Mouse (Mus musculus): ENCODE measurements around the gene Gadd45b. TPM values are rescaled to one million over a fixed set of nuclear protein-coding genes. Genes with fewer than 3 reads are reported as not detected.

Gadd45b gene
- polyA plus RNA-seq, 1 experiment from 2014 or later: 6.5 TPM

DNA sequence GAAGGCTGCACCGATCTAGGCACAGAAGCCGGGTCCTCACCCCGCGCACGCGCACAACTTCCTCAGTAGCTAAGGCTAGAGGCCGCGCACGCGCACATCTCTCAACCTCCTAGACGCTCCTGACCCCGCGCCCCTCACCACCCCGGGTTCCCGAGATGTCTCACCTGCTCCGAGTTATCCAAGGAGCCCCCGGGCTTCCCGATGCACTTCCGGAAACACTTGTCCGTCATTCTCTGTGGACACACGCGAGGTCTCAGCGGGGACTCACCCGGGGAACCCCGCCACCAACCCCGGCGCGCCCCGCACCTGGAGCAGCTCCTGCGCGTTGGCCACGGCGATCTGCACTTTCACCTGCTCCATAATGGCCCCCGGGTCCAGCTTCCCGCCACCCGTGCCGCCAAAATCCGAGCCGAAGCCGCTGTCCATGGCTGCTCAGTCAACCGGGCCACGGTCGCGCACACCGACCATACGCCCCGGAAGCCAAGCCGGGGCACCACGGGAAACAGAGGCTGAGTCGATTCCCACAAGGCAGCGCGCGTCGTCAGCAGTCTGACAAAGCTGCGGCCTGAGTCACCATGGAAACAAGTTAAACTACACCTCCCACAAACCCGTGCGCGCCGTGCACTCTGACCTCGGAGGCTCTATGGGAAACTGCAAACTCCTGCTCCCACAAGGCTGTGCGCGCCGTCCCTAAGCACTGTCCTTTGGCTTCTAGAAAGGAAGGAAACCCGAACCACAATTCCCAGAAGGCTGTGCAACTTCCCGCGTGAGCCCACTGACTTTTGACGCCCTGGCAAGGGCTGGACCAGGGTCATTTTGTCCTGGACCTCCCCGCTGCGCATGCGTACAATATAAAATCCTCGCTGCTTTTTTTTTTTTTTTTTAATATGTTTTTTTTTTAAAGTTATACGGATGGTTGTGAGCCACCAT is 29.3 kb upstream of the Gadd45b start, which contains the start of gene Timm13:
Gene Timm13 (minus strand): TSS at position 652 of the 930 bp plus-strand sequence.
- Histone ChIP-seq H3K9me3 (no peaks in the 10 kb centered on the region), H3K4me3 (peak within 1 kb of the TSS; percentile 94), H3K36me3 (replicated peaks) (peaks cover 71% of the 10 kb centered on the region), H3K4me1 (peaks cover 31% of the 10 kb centered on the region), H3K27me3 (replicated peaks; ENCODE audit: low read depth, poor library complexity, severe bottlenecking) (peaks cover 8% of the 10 kb centered on the region; the same call in 1 of the 2 replicates), H3K27ac (replicated peaks) (peak within 1 kb of the TSS; percentile 93)
- WGBS: under 1% methylated on average over 72 of the region's 72 CpGs
- DNase-seq (ENCODE audit: low spot score): peak; percentile 98

DNA sequence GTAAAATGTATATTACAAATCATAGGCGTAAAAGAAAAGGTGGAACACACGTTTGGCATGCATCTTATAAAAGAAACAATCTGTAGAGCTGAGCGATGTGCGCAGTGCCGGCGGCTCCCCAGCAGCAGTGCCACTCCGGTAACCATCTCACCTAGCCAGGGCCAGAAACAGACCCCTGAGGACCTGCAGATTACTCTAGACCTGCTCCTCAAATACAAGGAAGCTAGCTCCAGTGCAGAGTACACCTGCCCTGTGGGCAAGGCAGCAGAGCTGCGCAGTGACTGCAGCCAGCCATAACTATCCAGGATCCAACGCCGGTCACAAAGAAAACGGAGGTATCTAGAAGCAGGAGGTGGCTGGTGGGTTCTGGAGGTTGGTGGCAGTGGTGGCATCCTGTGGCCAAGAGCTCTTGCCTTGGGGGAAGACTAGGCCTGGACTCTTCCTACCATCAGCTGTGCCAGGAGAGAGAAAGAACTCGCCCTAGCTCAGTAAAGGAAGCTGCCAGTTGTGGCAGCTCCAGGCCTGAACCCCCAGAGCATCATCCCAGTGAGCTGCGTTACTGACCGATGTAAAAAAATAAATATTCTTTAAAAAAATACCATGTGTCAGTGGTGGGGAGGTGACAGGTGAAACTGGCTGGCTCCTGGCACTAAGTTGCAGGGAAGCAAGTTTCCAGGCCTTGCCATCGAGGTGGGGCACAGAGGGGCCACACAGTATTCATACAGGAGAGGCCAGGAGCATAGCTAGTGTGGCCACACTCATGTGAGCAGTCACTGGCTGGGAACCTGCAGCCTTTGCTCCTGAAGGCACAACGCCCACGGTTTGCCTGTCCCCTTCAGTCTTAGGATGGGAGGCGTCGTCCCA is 28.2 kb upstream of the Gadd45b start:
- peaks cover 31% of the 10 kb centered on the region for H3K4me1 ChIP-seq
- H3K9me3 ChIP-seq: no peaks in the 10 kb centered on the region
- 88% methylated on average over 19 of the region's 19 CpGs for WGBS
- H3K4me3 ChIP-seq: peak overlapping the region; percentile 94
- H3K27ac ChIP-seq (replicated peaks): peak overlapping the region; percentile 54
- peaks cover 8% of the 10 kb centered on the region; the same call in 1 of the 2 replicates for H3K27me3 ChIP-seq (replicated peaks; ENCODE audit: low read depth, poor library complexity, severe bottlenecking)
- H3K36me3 ChIP-seq (replicated peaks): peaks cover 81% of the 10 kb centered on the region
- no peak for DNase-seq (ENCODE audit: low spot score)

- DNase-seq (ENCODE audit: low spot score): no peak
- H3K36me3 ChIP-seq (replicated peaks): peaks cover 86% of the 10 kb centered on the region
- WGBS: 91% methylated on average over 9 of the region's 9 CpGs
Measured at GRCm38 (mm10) chr10:80902273-80902940, 27.5 kb upstream of the Gadd45b start.

DNA sequence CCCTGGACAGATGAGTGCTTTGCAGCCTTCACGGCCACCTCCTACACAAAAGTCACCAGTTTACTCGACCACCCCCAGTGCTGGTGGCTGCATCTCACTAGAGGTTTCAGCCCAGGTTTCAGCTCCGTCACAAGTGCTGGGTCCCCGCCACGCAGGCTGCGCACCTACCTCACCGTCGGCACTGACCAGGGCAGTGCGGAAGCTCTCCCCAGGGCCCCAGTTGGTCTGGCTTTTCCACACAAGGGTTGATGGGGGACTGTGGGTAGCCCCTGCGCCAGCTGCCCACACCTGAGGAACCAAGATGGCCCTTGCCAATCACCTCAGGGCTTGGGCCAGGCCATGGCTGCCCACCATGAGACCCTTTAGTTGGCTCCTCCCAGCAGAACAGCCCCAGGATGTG is 26.6 kb upstream of the Gadd45b start:
- WGBS: 94% methylated on average over 10 of the region's 10 CpGs
- peaks cover under 1% of the 10 kb centered on the region; the same call in 1 of the 2 replicates for H3K27me3 ChIP-seq (replicated peaks; ENCODE audit: low read depth, poor library complexity, severe bottlenecking)
- no peak for DNase-seq (ENCODE audit: low spot score)
- H3K36me3 ChIP-seq (replicated peaks): peaks cover 86% of the 10 kb centered on the region
- no peak overlapping the region for H3K4me3 ChIP-seq
- H3K27ac ChIP-seq (replicated peaks): no peak overlapping the region
- H3K4me1 ChIP-seq: peaks cover 19% of the 10 kb centered on the region
- H3K9me3 ChIP-seq: no peaks in the 10 kb centered on the region

More at GRCm38 (mm10) chr10:80902273-80902940, 27.5 kb upstream of the Gadd45b start:
- Histone ChIP-seq H3K27ac (replicated peaks) (no peak overlapping the region), H3K4me3 (peak overlapping the region; percentile 94; the same call in 1 of the 2 replicates), H3K4me1 (peaks cover 26% of the 10 kb centered on the region), H3K9me3 (no peaks in the 10 kb centered on the region), H3K27me3 (replicated peaks; ENCODE audit: low read depth, poor library complexity, severe bottlenecking) (peaks cover 8% of the 10 kb centered on the region; the same call in 1 of the 2 replicates)

DNA sequence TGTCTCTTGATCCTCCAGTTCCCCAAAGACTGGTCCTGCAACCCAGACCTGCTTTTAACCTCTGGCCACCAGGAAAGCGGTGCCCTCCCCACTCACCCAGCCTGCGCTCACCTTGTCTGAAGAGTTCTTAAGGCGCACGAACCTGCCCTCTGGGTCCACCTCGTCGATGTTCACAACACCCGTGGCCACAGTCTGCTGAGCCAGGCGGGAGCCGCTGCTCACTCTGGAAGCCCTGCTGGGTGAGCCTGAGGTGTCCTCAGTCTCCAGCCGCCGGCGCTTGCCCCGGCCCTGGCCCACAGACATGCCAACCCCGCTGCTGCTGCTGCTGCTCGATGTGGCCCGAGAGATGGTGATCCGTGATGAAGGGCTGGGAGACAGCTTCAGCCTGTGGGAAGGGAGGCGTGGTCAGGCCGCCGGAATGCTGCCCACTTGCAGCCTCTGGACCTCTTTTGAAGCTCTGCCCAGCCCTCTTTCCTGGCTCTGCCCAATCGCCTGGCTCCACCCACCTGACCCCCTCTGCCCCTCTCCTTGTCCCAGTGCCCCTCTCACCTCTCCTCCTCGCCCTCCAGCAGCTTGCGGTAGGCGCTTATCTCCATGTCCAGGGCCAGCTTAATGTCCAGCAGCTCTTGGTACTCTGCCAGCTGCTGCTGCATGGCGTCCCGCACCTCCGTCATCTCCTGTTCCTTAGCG is 25.7 kb upstream of the Gadd45b start:
- DNase-seq (ENCODE audit: low spot score): no peak
- WGBS: 88% methylated on average over 28 of the region's 28 CpGs
- H3K4me1 ChIP-seq: peaks cover 14% of the 10 kb centered on the region
- peaks cover 87% of the 10 kb centered on the region for H3K36me3 ChIP-seq (replicated peaks)
- no peak overlapping the region for H3K27ac ChIP-seq (replicated peaks)
- no peaks in the 10 kb centered on the region for H3K27me3 ChIP-seq (replicated peaks; ENCODE audit: low read depth, poor library complexity, severe bottlenecking)
- no peaks in the 10 kb centered on the region for H3K9me3 ChIP-seq
- no peak overlapping the region for H3K4me3 ChIP-seq

DNA sequence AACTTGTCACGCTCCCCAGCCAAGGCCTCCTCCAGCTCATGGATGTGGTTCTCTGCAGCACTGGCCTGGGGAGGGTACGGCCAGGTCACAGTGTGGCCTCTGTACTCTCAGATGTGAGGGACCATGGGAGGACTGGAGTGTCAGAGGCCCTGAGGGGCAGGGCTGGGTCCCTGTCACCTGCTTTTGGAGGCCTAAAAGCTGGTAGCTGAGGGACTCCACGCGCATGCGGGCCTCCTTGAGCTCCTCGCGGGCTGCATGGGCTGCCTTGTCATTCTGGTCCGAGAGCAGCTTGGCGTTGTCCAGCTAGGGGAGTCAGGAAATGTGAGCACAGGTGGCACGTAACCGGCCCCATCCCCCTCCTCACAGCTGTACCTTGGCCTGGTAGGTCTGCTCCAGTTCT is 25.2 kb upstream of the Gadd45b start:
- H3K4me3 ChIP-seq: no peak overlapping the region
- peaks cover 8% of the 10 kb centered on the region for H3K4me1 ChIP-seq
- DNase-seq (ENCODE audit: low spot score): no peak
- no peaks in the 10 kb centered on the region for H3K27me3 ChIP-seq (replicated peaks; ENCODE audit: low read depth, poor library complexity, severe bottlenecking)
- peaks cover 87% of the 10 kb centered on the region for H3K36me3 ChIP-seq (replicated peaks)
- no peak overlapping the region for H3K27ac ChIP-seq (replicated peaks)
- no peaks in the 10 kb centered on the region for H3K9me3 ChIP-seq
- 93% methylated on average over 11 of the region's 11 CpGs for WGBS

DNA sequence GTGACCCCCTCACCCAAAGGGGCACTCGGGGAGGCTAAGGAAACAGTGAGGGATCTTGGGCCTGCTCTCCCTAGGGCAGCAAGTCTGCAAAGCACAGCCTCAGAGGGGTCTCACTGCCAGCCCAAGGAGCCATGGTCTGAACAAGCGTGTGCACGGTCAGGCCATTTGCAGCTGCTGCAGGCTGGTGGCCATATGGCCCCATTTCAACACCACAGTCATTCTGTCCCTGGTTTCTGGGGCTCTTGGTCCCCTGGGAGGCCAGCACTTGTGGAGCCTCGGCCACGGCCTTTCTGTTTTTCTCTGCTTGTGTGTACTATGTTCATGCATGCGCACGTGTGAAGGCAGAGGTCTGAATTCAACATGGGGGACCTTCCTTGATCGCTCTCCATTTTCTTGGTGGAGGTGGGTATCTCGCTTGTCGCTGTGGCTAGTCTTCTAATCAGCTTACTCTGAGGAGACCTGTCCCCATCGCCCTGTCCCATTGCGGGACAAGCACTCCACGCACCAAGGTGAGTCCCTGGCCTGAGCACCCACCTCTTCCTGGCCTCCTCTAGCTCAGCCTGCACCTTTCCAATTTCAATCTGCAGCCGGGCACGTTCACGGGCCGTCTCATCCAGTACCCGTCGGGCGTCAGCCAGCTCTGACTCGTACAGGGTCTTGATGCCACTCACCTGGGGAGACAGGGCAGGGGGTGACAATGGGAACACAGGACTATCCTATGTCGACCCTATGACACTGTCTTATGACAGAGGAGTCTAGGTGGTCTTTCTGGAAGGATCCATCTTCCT is 20.3 kb upstream of the Gadd45b start:
- no peak overlapping the region for H3K27ac ChIP-seq (replicated peaks)
- 94% methylated on average over 22 of the region's 22 CpGs for WGBS
- no peak overlapping the region for H3K4me3 ChIP-seq
- H3K27me3 ChIP-seq (replicated peaks; ENCODE audit: low read depth, poor library complexity, severe bottlenecking): no peaks in the 10 kb centered on the region
- no peaks in the 10 kb centered on the region for H3K9me3 ChIP-seq
- H3K36me3 ChIP-seq (replicated peaks): peaks cover 96% of the 10 kb centered on the region
- no peak for DNase-seq (ENCODE audit: low spot score)
- peaks cover 8% of the 10 kb centered on the region; the same call in 1 of the 2 replicates for H3K4me1 ChIP-seq

GRCm38 (mm10) chr10:80911354-80911753 is 18.5 kb upstream of the Gadd45b start:
- Histone ChIP-seq H3K4me1 (peaks cover 15% of the 10 kb centered on the region), H3K36me3 (replicated peaks) (peaks cover 96% of the 10 kb centered on the region), H3K27ac (replicated peaks) (no peak overlapping the region), H3K9me3 (no peaks in the 10 kb centered on the region), H3K4me3 (no peak overlapping the region), H3K27me3 (replicated peaks; ENCODE audit: low read depth, poor library complexity, severe bottlenecking) (no peaks in the 10 kb centered on the region)
- WGBS: 91% methylated on average over 4 of the region's 4 CpGs
- DNase-seq (ENCODE audit: low spot score): no peak

- Histone ChIP-seq H3K27me3 (replicated peaks; ENCODE audit: low read depth, poor library complexity, severe bottlenecking) (no peaks in the 10 kb centered on the region), H3K9me3 (no peaks in the 10 kb centered on the region), H3K36me3 (replicated peaks) (peaks cover 95% of the 10 kb centered on the region), H3K4me1 (peaks cover 20% of the 10 kb centered on the region), H3K27ac (replicated peaks) (no peak overlapping the region), H3K4me3 (no peak overlapping the region)
- DNase-seq (ENCODE audit: low spot score): no peak
Measured at GRCm38 (mm10) chr10:80911891-80912290, 18.0 kb upstream of the Gadd45b start.

DNA sequence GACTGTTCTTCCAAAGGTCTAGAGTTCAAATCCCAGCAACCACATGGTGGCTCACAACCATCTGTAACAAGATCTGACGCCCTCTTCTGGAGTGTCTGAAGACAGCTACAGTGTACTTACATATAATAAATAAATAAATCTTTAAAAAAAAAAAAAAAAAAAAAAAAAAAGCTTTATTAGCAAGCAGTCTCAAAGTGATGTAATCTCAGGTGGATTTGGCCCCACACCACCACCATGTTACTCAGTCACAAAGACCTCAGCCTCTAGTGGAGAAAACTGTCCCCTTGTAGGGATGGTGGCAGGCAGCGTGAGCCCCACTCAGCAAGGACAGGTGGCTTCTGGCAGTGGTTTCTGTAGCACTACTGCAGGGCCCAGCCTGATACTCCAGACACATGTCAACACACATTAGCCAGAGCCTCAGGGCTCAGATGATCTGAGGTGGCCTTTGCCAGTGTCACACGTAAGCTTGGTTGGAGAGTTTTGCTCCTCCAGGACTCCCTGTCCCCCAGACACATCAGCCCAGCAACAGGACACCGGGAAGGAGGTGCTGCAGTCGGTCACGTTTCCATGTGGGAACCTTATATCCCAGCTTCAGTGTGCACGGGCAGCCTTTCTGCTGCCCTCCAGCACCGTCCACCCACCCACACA is 16.4 kb upstream of the Gadd45b start:
- H3K4me3 ChIP-seq: no peak overlapping the region
- 88% methylated on average over 7 of the region's 8 CpGs for whole genome bisulfite sequencing
- DNase-seq (ENCODE audit: low spot score): no peak
- no peak overlapping the region for H3K27ac ChIP-seq (replicated peaks)
- H3K27me3 ChIP-seq (replicated peaks; ENCODE audit: low read depth, poor library complexity, severe bottlenecking): no peaks in the 10 kb centered on the region
- peaks cover 79% of the 10 kb centered on the region for H3K36me3 ChIP-seq (replicated peaks)
- no peaks in the 10 kb centered on the region for H3K9me3 ChIP-seq
- peaks cover 35% of the 10 kb centered on the region for H3K4me1 ChIP-seq

GRCm38 (mm10) chr10:80914253-80914656 is 15.6 kb upstream of the Gadd45b start:
- WGBS: 88% methylated on average over 5 of the region's 5 CpGs
- Histone ChIP-seq H3K27ac (replicated peaks) (no peak overlapping the region), H3K27me3 (replicated peaks; ENCODE audit: low read depth, poor library complexity, severe bottlenecking) (no peaks in the 10 kb centered on the region), H3K4me1 (peaks cover 37% of the 10 kb centered on the region), H3K9me3 (no peaks in the 10 kb centered on the region), H3K4me3 (no peak overlapping the region), H3K36me3 (replicated peaks) (peaks cover 72% of the 10 kb centered on the region)
- no peak for DNase-seq (ENCODE audit: low spot score)

Data from embryonic facial prominence, embryonic 10.5 days (tissue).